Comparison of ENCODE assay signal across 8 mouse cellular contexts in the genomic region with DNA sequence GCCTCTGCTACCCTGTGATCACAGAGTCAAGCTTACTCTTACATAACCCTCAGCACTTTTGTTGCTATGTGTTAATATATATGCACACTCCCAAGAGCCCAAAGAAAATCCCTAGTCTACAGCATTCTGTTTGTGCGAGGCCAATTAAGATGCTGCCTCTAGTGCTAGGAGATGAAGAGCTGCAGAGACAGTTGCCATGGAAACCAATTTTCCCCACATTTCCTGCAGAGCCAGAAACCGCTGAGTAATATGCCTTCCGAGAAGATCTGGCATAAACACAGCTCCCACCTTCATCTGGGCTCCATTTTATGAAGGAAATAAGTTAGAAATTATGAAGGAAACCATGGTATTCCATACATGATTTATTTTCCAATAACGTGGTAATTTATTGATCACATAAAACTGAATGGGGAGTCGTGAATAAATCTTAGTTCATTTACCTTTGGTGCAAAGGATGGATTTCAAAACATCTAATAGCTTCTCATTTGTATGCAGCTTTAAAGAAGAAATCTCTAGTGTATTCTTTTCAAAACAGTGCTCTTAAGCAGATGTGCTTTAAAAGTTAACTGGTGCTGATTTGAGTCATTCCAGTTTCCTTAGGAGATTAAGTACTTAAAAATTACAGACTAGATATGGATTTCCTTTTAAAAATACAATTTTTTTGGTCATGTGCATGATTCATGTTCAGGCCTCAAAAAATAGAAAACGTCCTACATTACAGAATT. TPM values are rescaled to one million over a fixed set of nuclear protein-coding genes. Genes with fewer than 3 reads are reported as not detected.
DNase-seq lines count a peak whose midpoint lies in the region; ATAC-seq and TF ChIP-seq lines count a peak whose summit lies in the region.
"Had no signal": no experiment of that assay in that cellular context is flagged by ENCODE, and none has a peak within 500 bp of the region (broad histone marks: within the 10 kb centered on the region; RNA-seq: fewer than 3 reads in every experiment).

No protein-coding gene starts in this region.

- TF ChIP-seq CTCF in forebrain, postnatal 0 days (IDR thresholded peaks at IDR 0.05; ENCODE audit: low read depth) = peak; percentile 57

- peak; percentile 93 for ATAC-seq in forebrain, postnatal 0 days

- 0 out of 2 replicates have a peak, but pooled peaks cover 10% of the 10 kb centered on the region for H3K4me1 ChIP-seq in forebrain, postnatal 0 days (ENCODE audit: insufficient read depth)
- H3K4me1 ChIP-seq in heart, embryonic 10.5 days = no peaks in the 10 kb centered on the region

- no peak overlapping the region for H3K4me3 ChIP-seq in forebrain, postnatal 0 days (ENCODE audit: low read depth, low read length)
- no peak overlapping the region for H3K4me3 ChIP-seq in heart, embryonic 10.5 days

- 18% methylated on average over 6 of the region's 6 CpGs for WGBS in forebrain, postnatal 0 days
- 64% methylated on average over 6 of the region's 6 CpGs for WGBS in heart, embryonic 10.5 days

- H3K4me2 ChIP-seq in forebrain, postnatal 0 days (ENCODE audit: low read depth) = peak overlapping the region; percentile 27

- H3K9me3 ChIP-seq in forebrain, postnatal 0 days (ENCODE audit: low read length) = no peaks in the 10 kb centered on the region
- no peaks in the 10 kb centered on the region for H3K9me3 ChIP-seq in heart, embryonic 10.5 days

- no peaks in the 10 kb centered on the region for H3K27me3 ChIP-seq in forebrain, postnatal 0 days (ENCODE audit: insufficient read depth, low read length)
- H3K27me3 ChIP-seq in heart, embryonic 10.5 days (ENCODE audit: insufficient read depth, poor library complexity, severe bottlenecking) = no peaks in the 10 kb centered on the region

- H3K9ac ChIP-seq in forebrain, postnatal 0 days = no peak overlapping the region
- H3K9ac ChIP-seq: liver, embryonic 14.5 days had no signal

- intact Hi-C loops in heart, postnatal 25 days (cut with DNase I) = no loop called here

- peak; percentile 58 to 77 for DNase-seq in cerebellum, postnatal 14 days
- DNase-seq in forebrain, postnatal 0 days = peak; percentile 93
- peak; percentile 37 to 93 for DNase-seq in left cerebral cortex, adult 8-10 months (ENCODE audit: low spot score in 2 of 2)
- DNase-seq in retina, postnatal 7 days (ENCODE audit: low read depth, low spot score) = peak; percentile 3
- DNase-seq in heart, postnatal 25 days (ENCODE audit: low spot score) = no peak
- no peak for DNase-seq in testis, postnatal 14 days (ENCODE audit: low spot score)
- no peak for DNase-seq in heart, embryonic 10.5 days (ENCODE audit: low spot score)

- H3K27ac ChIP-seq in forebrain, postnatal 0 days (ENCODE audit: low read depth, low read length) = peak overlapping the region; percentile 75
- H3K27ac ChIP-seq in heart, embryonic 10.5 days = no peak overlapping the region
- H3K27ac ChIP-seq: liver, embryonic 14.5 days had no signal

- H3K36me3 ChIP-seq in forebrain, postnatal 0 days (ENCODE audit: insufficient read depth) = peaks cover 6% of the 10 kb centered on the region; the same call in 1 of the 2 replicates
- H3K36me3 ChIP-seq in heart, embryonic 10.5 days = peaks cover 8% of the 10 kb centered on the region

RNA-seq across cellular contexts. Expression of gene Nap1l5, which starts 26.5 kb away (rescaled TPM):
- 89.2 and 152 TPM in 2 replicates for total RNA-seq in forebrain, postnatal 0 days (2014; rRNA removed)
- polyA plus RNA-seq in forebrain, postnatal 0 days (2015; fragmentation: Nextera tagmentation; extraction: Ambion mirVana) = 153 and 257 TPM in 2 replicates
- total RNA-seq in left cerebral cortex, adult 8-10 months (2022) = 100 to 1,000 TPM; 339 to 374 (median 355) TPM
- total RNA-seq in heart, postnatal 25 days (2021) = under 1 TPM; 0.52 to 0.92 TPM
- polyA plus RNA-seq in heart, embryonic 10.5 days (2016; fragmentation: Nextera tagmentation; extraction: Ambion mirVana) = 1.5 and 1.8 TPM in 2 replicates

Comparison
In these comparisons a context has a peak if more than half of its experiments do, and no peak if none do; other contexts are left out.
1. DNase-seq: peak in cerebellum, postnatal 14 days (2 of 2), forebrain, postnatal 0 days (single experiment), left cerebral cortex, adult 8-10 months (2 of 2) and retina, postnatal 7 days (single experiment); none in heart, postnatal 25 days (single experiment), testis, postnatal 14 days (single experiment) and heart, embryonic 10.5 days (single experiment).
2. RNA of gene Nap1l5, which starts 26.5 kb away (total RNA-seq): 339 to 374 TPM in left cerebral cortex, adult 8-10 months and 89.2 to 152 TPM in forebrain, postnatal 0 days; 0.52 to 0.92 TPM in heart, postnatal 25 days; every median in the first group is over 10 times any median in the second.